Comparison of ENCODE assay signal across 15 mouse cellular contexts in the genomic region with DNA sequence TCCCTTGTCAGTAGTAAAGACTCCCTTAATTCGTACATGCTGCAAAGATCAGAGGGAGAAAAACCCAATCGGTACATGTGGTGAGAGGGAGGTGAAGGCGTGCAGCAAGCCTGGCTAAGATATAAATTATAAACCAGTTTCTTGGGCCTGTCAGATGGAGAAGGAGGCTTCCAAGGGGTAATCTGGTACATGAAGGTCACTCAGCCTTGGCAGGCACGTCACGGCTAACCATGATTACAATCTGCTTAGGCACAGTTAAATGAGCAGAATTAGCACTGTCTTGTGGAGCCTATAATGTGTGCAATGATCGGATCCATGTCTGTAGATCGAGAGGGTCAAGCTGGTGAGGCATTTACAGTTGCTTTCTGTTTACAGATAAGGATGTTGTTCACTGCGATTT. TPM values are rescaled to one million over a fixed set of nuclear protein-coding genes. Genes with fewer than 3 reads are reported as not detected.
A peak's percentile ranks its signal among the peaks of the same experiment; 100 is the strongest.
DNase-seq lines count a peak whose midpoint lies in the region; ATAC-seq and TF ChIP-seq lines count a peak whose summit lies in the region.
"Had no signal": no experiment of that assay in that cellular context is flagged by ENCODE, and none has a peak within 500 bp of the region (broad histone marks: within the 10 kb centered on the region; RNA-seq: fewer than 3 reads in every experiment).

No protein-coding gene starts in this region.

- peaks cover 16% of the 10 kb centered on the region for H3K36me3 ChIP-seq in kidney, embryonic 16.5 days (ENCODE audit: insufficient read depth, low read length)
- H3K36me3 ChIP-seq in myocyte (ENCODE audit: control insufficient read depth, insufficient read depth) = peaks cover 21% of the 10 kb centered on the region

- TF ChIP-seq POLR2A in myocyte (IDR thresholded peaks at IDR 0.05; ENCODE audit: insufficient read length, low read depth) = no peak

- peak; percentile 62 for ATAC-seq in frontal cortex, adult (ENCODE audit: low TSS enrichment)
- peak; percentile 59; the same call in 1 of the 2 replicates for ATAC-seq in kidney, embryonic 16.5 days (ENCODE audit: low FRiP score, low TSS enrichment)
- ATAC-seq: forebrain, postnatal 0 days had no signal

- no peak for DNase-seq in frontal cortex, postnatal 25 days (ENCODE audit: low spot score in 2 of 2)
- DNase-seq in kidney, adult 9 months = no peak
- DNase-seq in adrenal gland, postnatal 10 days = peak; percentile 31
- no peak for DNase-seq in embryo, embryonic 11 days
- DNase-seq: forebrain, postnatal 0 days; lung, postnatal 14 days had no signal

- no peak overlapping the region for H3K9ac ChIP-seq in kidney, embryonic 16.5 days (replicated peaks; ENCODE audit: low read length)
- H3K9ac ChIP-seq: embryonic facial prominence, embryonic 12.5 days; forebrain, postnatal 0 days; heart, embryonic 15.5 days; hindbrain, embryonic 14.5 days; limb, embryonic 13.5 days; liver, embryonic 15.5 days; neural tube, embryonic 15.5 days had no signal

- no peak overlapping the region for H3K4me3 ChIP-seq in kidney, embryonic 16.5 days (ENCODE audit: low read length)
- H3K4me3 ChIP-seq in myocyte = no peak overlapping the region
- H3K4me3 ChIP-seq: embryonic facial prominence, embryonic 12.5 days; heart, embryonic 15.5 days; limb, embryonic 13.5 days; liver, embryonic 15.5 days; neural tube, embryonic 15.5 days had no signal

- H3K9me3 ChIP-seq in kidney, embryonic 16.5 days (ENCODE audit: low read length) = no peaks in the 10 kb centered on the region
- H3K9me3 ChIP-seq: embryonic facial prominence, embryonic 12.5 days; heart, embryonic 15.5 days; limb, embryonic 13.5 days; liver, embryonic 15.5 days; neural tube, embryonic 15.5 days had no signal

- H3K4me2 ChIP-seq in kidney, embryonic 16.5 days (replicated peaks; ENCODE audit: low read depth, low read length) = no peak overlapping the region
- peak overlapping the region; percentile 16 for H3K4me2 ChIP-seq in myocyte (ENCODE audit: low read depth)
- H3K4me2 ChIP-seq: embryonic facial prominence, embryonic 12.5 days; heart, embryonic 15.5 days; hindbrain, embryonic 14.5 days; limb, embryonic 13.5 days; liver, embryonic 15.5 days; neural tube, embryonic 15.5 days had no signal

- H3K79me2 ChIP-seq in myocyte (ENCODE audit: control insufficient read depth, insufficient read depth) = no peaks in the 10 kb centered on the region

- 46% methylated on average over 8 of the region's 8 CpGs for WGBS in kidney, embryonic 16.5 days

- H3ac ChIP-seq in myocyte (ENCODE audit: control insufficient read depth, insufficient read length) = no peak overlapping the region

- H3K27me3 ChIP-seq in kidney, embryonic 16.5 days (ENCODE audit: insufficient read depth, low read length) = no peaks in the 10 kb centered on the region
- no peaks in the 10 kb centered on the region for H3K27me3 ChIP-seq in myocyte (ENCODE audit: control insufficient read depth, insufficient read depth, insufficient read length)
- H3K27me3 ChIP-seq: embryonic facial prominence, embryonic 12.5 days; heart, embryonic 15.5 days; limb, embryonic 13.5 days; liver, embryonic 15.5 days; neural tube, embryonic 15.5 days had no signal

- H3K4me1 ChIP-seq in kidney, embryonic 16.5 days (ENCODE audit: insufficient read depth, low read length) = peaks cover 13% of the 10 kb centered on the region
- H3K4me1 ChIP-seq: embryonic facial prominence, embryonic 12.5 days; limb, embryonic 13.5 days; liver, embryonic 15.5 days had no signal

- no peak overlapping the region for H3K27ac ChIP-seq in kidney, embryonic 16.5 days (ENCODE audit: low read length)
- H3K27ac ChIP-seq: embryonic facial prominence, embryonic 12.5 days; heart, embryonic 15.5 days; hindbrain, embryonic 14.5 days; limb, embryonic 13.5 days; liver, embryonic 15.5 days; neural tube, embryonic 15.5 days had no signal

TF ChIP-seq in myocyte, 11 proteins besides CTCF, POLR2A, EP300 and RAD21:
- TF ChIP-seq MYOG (IDR thresholded peaks at IDR 0.05; ENCODE audit: control insufficient read depth in 1 of 3, insufficient read depth in 1 of 3, insufficient read length in 2 of 3, low read depth in 2 of 3) (no peak), TCF12 (IDR thresholded peaks at IDR 0.05; ENCODE audit: insufficient read depth, poor library complexity, severe bottlenecking) (no peak), E2F4 (IDR thresholded peaks at IDR 0.05; ENCODE audit: insufficient read depth) (no peak), TCF3 (IDR thresholded peaks at IDR 0.05; ENCODE audit: insufficient read length, low read depth) (no peak), MYOD1 (IDR thresholded peaks at IDR 0.05; ENCODE audit: control insufficient read depth in 1 of 3, insufficient read length in 2 of 3, low read depth in 2 of 3) (no peak), POLR2AphosphoS2 (IDR thresholded peaks at IDR 0.05; ENCODE audit: insufficient read length, low read depth) (no peak), REST (IDR thresholded peaks at IDR 0.05; ENCODE audit: insufficient read depth, insufficient read length) (no peak), MAX (IDR thresholded peaks at IDR 0.05; ENCODE audit: low read depth) (no peak), SRF (IDR thresholded peaks at IDR 0.05; ENCODE audit: control insufficient read depth, insufficient read length, low read depth) (no peak), CEBPB (IDR thresholded peaks at IDR 0.05; ENCODE audit: insufficient read depth, poor library complexity, severe bottlenecking) (no peak), USF1 (IDR thresholded peaks at IDR 0.05; ENCODE audit: low read depth) (no peak)
TF ChIP-seq in myocyte: peak in this region for 0.

RNA-seq across cellular contexts. Expression of gene Mmd, which starts 26.9 kb away (rescaled TPM):
- polyA plus RNA-seq in kidney, embryonic 16.5 days (2015; fragmentation: Nextera tagmentation; extraction: Ambion mirVana) = 36.1 and 37.3 TPM in 2 replicates
- total RNA-seq in adrenal gland, postnatal 10 days (2021) = 10 to 100 TPM; 69.2 to 89.2 TPM
- polyA plus RNA-seq in myocyte (2012; fragmentation: generic; extraction: Trizol) = 36.0 TPM
